Mouse (Mus musculus) ES-Bruce4 (cell line): ENCODE measurements around the gene Angptl1. TPM values are rescaled to one million over a fixed set of nuclear protein-coding genes. Genes with fewer than 3 reads are reported as not detected.

Experiments used
- H3K27ac ChIP-seq: 2 replicates; pipeline ENCODE4 v1.5.1; 2012; ENCODE audit warnings: low read length, inconsistent platforms; ENCODE audit not compliant: insufficient read depth
- H3K27me3 ChIP-seq: 2 replicates; pipeline ENCODE4 v1.6.1; 2012; ENCODE audit warnings: mild to moderate bottlenecking, low read length, inconsistent platforms; ENCODE audit not compliant: control insufficient read depth, poor library complexity, insufficient read depth, severe bottlenecking
- H3K36me3 ChIP-seq: 2 replicates; pipeline ENCODE4 v1.6.1; 2012; ENCODE audit warnings: inconsistent platforms, mild to moderate bottlenecking, low read length, moderate library complexity; ENCODE audit not compliant: control insufficient read depth, poor library complexity, insufficient read depth, severe bottlenecking
- H3K4me1 ChIP-seq: one replicate; pipeline ENCODE4 v1.8.1; 2011; ENCODE audit warnings: low read length; ENCODE audit not compliant: control insufficient read depth, insufficient read depth
- H3K4me3 ChIP-seq: 2 replicates; pipeline ENCODE4 v1.5.1; 2011; ENCODE audit warnings: low read depth, mild to moderate bottlenecking, low read length
- H3K9ac ChIP-seq: 2 replicates; pipeline ENCODE4 v1.6.1; 2012; ENCODE audit warnings: low read depth, mild to moderate bottlenecking, inconsistent platforms; ENCODE audit not compliant: poor library complexity, severe bottlenecking
- H3K9me3 ChIP-seq: replicated peaks from 2 replicates; pipeline ENCODE4 v1.6.1; 2012; ENCODE audit warnings: mild to moderate bottlenecking, low read length, inconsistent platforms; ENCODE audit not compliant: control insufficient read depth, poor library complexity, insufficient read depth, severe bottlenecking
- CTCF ChIP-seq: IDR thresholded peaks from one replicate; pipeline ENCODE4 v1.8.1; 2011; ENCODE audit warnings: low read depth, low read length
- EP300 ChIP-seq: IDR thresholded peaks from 2 replicates; pipeline ENCODE4 v1.6.1; 2011; ENCODE audit warnings: low read depth, low read length; ENCODE audit not compliant: insufficient read depth
- POLR2A ChIP-seq: IDR thresholded peaks from one replicate; pipeline ENCODE4 v1.8.1; 2011; ENCODE audit warnings: low read length; ENCODE audit not compliant: insufficient read depth
- polyA plus RNA-seq: library from polyadenylated mRNA; stranded (reverse); fragments of >200 nt; gene quantifications from 2 replicates; pipeline ENCODE4 v1.2.4, GENCODE M21; 2011; ENCODE audit warnings: low read depth; ENCODE audit not compliant: missing spikeins, insufficient read depth, insufficient read length

The Angptl1 gene
- polyA plus RNA-seq, 1 experiment, result not detected

GRCm38 (mm10) chr1:156905660-156906059, 67.3 kb downstream of the Angptl1 start:
- Histone ChIP-seq H3K27ac (no peak overlapping the region), H3K27me3 (no peaks in the 10 kb centered on the region), H3K4me3 (no peak overlapping the region), H3K9me3 (no peaks in the 10 kb centered on the region), H3K9ac (no peak overlapping the region), H3K4me1 (no peaks in the 10 kb centered on the region), H3K36me3 (no peaks in the 10 kb centered on the region; the same call in 1 of the 2 replicates)
- no peak for TF ChIP-seq CTCF
- no peak for TF ChIP-seq EP300
- TF ChIP-seq POLR2A, result no peak

- Histone ChIP-seq H3K27ac (no peak overlapping the region), H3K27me3 (no peaks in the 10 kb centered on the region), H3K4me1 (no peaks in the 10 kb centered on the region), H3K9me3 (no peaks in the 10 kb centered on the region), H3K36me3 (no peaks in the 10 kb centered on the region; the same call in 1 of the 2 replicates), H3K9ac (no peak overlapping the region), H3K4me3 (no peak overlapping the region)
- TF ChIP-seq CTCF (no peak), POLR2A (no peak), EP300 (no peak)
These were observed 70.9 kb downstream of the Angptl1 start for GRCm38 (mm10) chr1:156909265-156909664.

- Histone ChIP-seq H3K4me3 (no peak overlapping the region), H3K9me3 (no peaks in the 10 kb centered on the region), H3K27ac (no peak overlapping the region), H3K9ac (no peak overlapping the region), H3K36me3 (no peaks in the 10 kb centered on the region; the same call in 1 of the 2 replicates), H3K4me1 (no peaks in the 10 kb centered on the region), H3K27me3 (no peaks in the 10 kb centered on the region)
- TF ChIP-seq POLR2A, result no peak
- no peak for TF ChIP-seq EP300
- no peak for TF ChIP-seq CTCF
These were observed 71.5 kb downstream of the Angptl1 start for GRCm38 (mm10) chr1:156909866-156910265.

Other genes starting within 250 kb of the Angptl1 start
- 26.9 and 27.9 TPM in 2 replicates for gene Tor3a, start 164.2 kb upstream of the Angptl1 start, polyA plus RNA-seq
- 22.1 and 23.5 TPM in 2 replicates for gene Fam20b, start 119.5 kb upstream of the Angptl1 start, polyA plus RNA-seq
- 50.5 and 65.8 TPM in 2 replicates for gene Ralgps2, start 101.1 kb downstream of the Angptl1 start, polyA plus RNA-seq